ENCODE assay signal across 12 mouse cellular contexts in genomic region chr5:105779331-105779730, GRCm38 (mm10).
DNase-seq lines count a peak whose midpoint lies in the region; ATAC-seq and TF ChIP-seq lines count a peak whose summit lies in the region.
"Had no signal": no experiment of that assay in that cellular context is flagged by ENCODE, and none has a peak within 500 bp of the region (broad histone marks: within the 10 kb centered on the region; RNA-seq: fewer than 3 reads in every experiment).

No protein-coding gene starts in this region.

- TF ChIP-seq EP300 in heart, adult 2 months (IDR thresholded peaks at IDR 0.05; ENCODE audit: insufficient read depth, low read depth, low read length), result no peak

- TF ChIP-seq POLR2A in heart, adult 2 months (IDR thresholded peaks at IDR 0.05; ENCODE audit: insufficient read depth, low read depth, low read length), result no peak
- no peak for TF ChIP-seq POLR2A in embryonic fibroblast, embryonic 13.5 days (IDR thresholded peaks at IDR 0.05; ENCODE audit: low read depth, low read length)

- H3K36me3 ChIP-seq in heart, adult 2 months (ENCODE audit: control insufficient read depth, insufficient read depth, low read length), result no peaks in the 10 kb centered on the region
- no peaks in the 10 kb centered on the region for H3K36me3 ChIP-seq in heart, embryonic 11.5 days (ENCODE audit: control insufficient read depth, insufficient read depth, low read length)
- peaks cover 7% of the 10 kb centered on the region; the same call in 1 of the 2 replicates for H3K36me3 ChIP-seq in forebrain, embryonic 10.5 days (replicated peaks)
- H3K36me3 ChIP-seq: limb, embryonic 15.5 days had no signal

- intact Hi-C loops in heart, adult 2 months (cut with DNase I), result no loop called here

- H3K27me3 ChIP-seq in heart, adult 2 months (ENCODE audit: control insufficient read depth, insufficient read depth, low read length), result no peaks in the 10 kb centered on the region
- H3K27me3 ChIP-seq in heart, embryonic 11.5 days (ENCODE audit: control insufficient read depth, insufficient read depth, low read length), result no peaks in the 10 kb centered on the region
- H3K27me3 ChIP-seq in forebrain, embryonic 10.5 days (ENCODE audit: poor library complexity, severe bottlenecking), result no peaks in the 10 kb centered on the region
- H3K27me3 ChIP-seq: limb, embryonic 15.5 days had no signal

- ATAC-seq in heart, embryonic 11.5 days (replicated peaks; ENCODE audit: insufficient number of reproducible peaks, low FRiP score, low TSS enrichment), result no peak
- ATAC-seq: inflammation-experienced regulatory T-cells, adult 6 months had no signal

- H3K4me3 ChIP-seq in heart, adult 2 months, result no peak overlapping the region
- no peak overlapping the region for H3K4me3 ChIP-seq in heart, embryonic 11.5 days (ENCODE audit: low read depth, low read length)
- no peak overlapping the region for H3K4me3 ChIP-seq in embryonic fibroblast, embryonic 13.5 days (ENCODE audit: insufficient read depth, low read length)
- H3K4me3 ChIP-seq in forebrain, embryonic 10.5 days, result no peak overlapping the region
- H3K4me3 ChIP-seq: limb, embryonic 15.5 days had no signal

- 45% methylated on average over 5 of the region's 5 CpGs for WGBS in heart, adult 2 months
- 81% methylated on average over 5 of the region's 5 CpGs for WGBS in heart, embryonic 11.5 days (ENCODE audit: insufficient replicate concordance)
- whole genome bisulfite sequencing in forebrain, embryonic 10.5 days, result 92% methylated on average over 5 of the region's 5 CpGs

- peaks cover 1% of the 10 kb centered on the region; the same call in 1 of the 2 replicates for H3K4me1 ChIP-seq in heart, adult 2 months (ENCODE audit: control insufficient read depth, insufficient read depth, low read length)
- H3K4me1 ChIP-seq in heart, embryonic 11.5 days (ENCODE audit: control insufficient read depth, insufficient read depth, low read length), result 0 out of 2 replicates have a peak, but pooled peaks cover 4% of the 10 kb centered on the region
- peaks cover 14% of the 10 kb centered on the region for H3K4me1 ChIP-seq in embryonic fibroblast, embryonic 13.5 days (ENCODE audit: control insufficient read depth, insufficient read depth, low read length)
- peaks cover 33% of the 10 kb centered on the region for H3K4me1 ChIP-seq in forebrain, embryonic 10.5 days

- no peaks in the 10 kb centered on the region for H3K9me3 ChIP-seq in heart, embryonic 11.5 days (replicated peaks; ENCODE audit: control insufficient read depth, low read length)
- no peaks in the 10 kb centered on the region for H3K9me3 ChIP-seq in forebrain, embryonic 10.5 days
- H3K9me3 ChIP-seq: limb, embryonic 15.5 days had no signal

- no peak overlapping the region for H3K9ac ChIP-seq in heart, adult 2 months (ENCODE audit: low read depth, low read length)
- H3K9ac ChIP-seq in heart, embryonic 11.5 days (ENCODE audit: low read depth, low read length), result no peak overlapping the region
- H3K9ac ChIP-seq: limb, embryonic 15.5 days had no signal

- DNase-seq in heart, adult 2 months, result peak in 1 of 2 experiments; percentile 57
- peak; percentile 34 for DNase-seq in urinary bladder, postnatal 25 days (ENCODE audit: low spot score)
- DNase-seq in urinary bladder, postnatal 10 days (ENCODE audit: low spot score), result no peak
- no peak for DNase-seq in cerebellum, postnatal 36 days
- DNase-seq in cerebellum, postnatal 4 days (ENCODE audit: low spot score in 2 of 2), result no peak
- no peak for DNase-seq in forebrain, embryonic 10.5 days (ENCODE audit: extremely low spot score, low spot score)
- DNase-seq: cerebellum, postnatal 14 days had no signal

- H3K4me2 ChIP-seq in heart, embryonic 11.5 days, result no peak overlapping the region
- H3K4me2 ChIP-seq: limb, embryonic 15.5 days had no signal

- no peak for TF ChIP-seq CTCF in heart, adult 2 months (IDR thresholded peaks at IDR 0.05)
- no peak for TF ChIP-seq CTCF in embryonic fibroblast, embryonic 13.5 days (IDR thresholded peaks at IDR 0.05; ENCODE audit: borderline replicate concordance, insufficient read depth, low read length)

- 0 out of 2 replicates have a peak overlapping the region, but pooled peaks have one; percentile 11 for H3K27ac ChIP-seq in heart, adult 2 months
- no peak overlapping the region for H3K27ac ChIP-seq in heart, embryonic 11.5 days (ENCODE audit: low read depth, low read length)
- H3K27ac ChIP-seq in embryonic fibroblast, embryonic 13.5 days (ENCODE audit: insufficient read depth, low read length), result peak overlapping the region; percentile 94
- no peak overlapping the region for H3K27ac ChIP-seq in forebrain, embryonic 10.5 days
- H3K27ac ChIP-seq: limb, embryonic 15.5 days; macrophage had no signal

- H3K79me2 ChIP-seq in heart, adult 2 months (replicated peaks; ENCODE audit: control insufficient read depth, insufficient read depth, low read length), result no peaks in the 10 kb centered on the region

Comparison
In these comparisons a context has a peak if more than half of its experiments do, and no peak if none do; other contexts are left out.
1. H3K27ac ChIP-seq: peak in heart, adult 2 months (single experiment) and embryonic fibroblast, embryonic 13.5 days (single experiment); none in heart, embryonic 11.5 days (single experiment) and forebrain, embryonic 10.5 days (single experiment).